Mouse (Mus musculus) hindbrain, embryonic 10.5 days (tissue): Measurements from ENCODE around the gene Mcm9. TPM values are rescaled to one million over a fixed set of nuclear protein-coding genes. Genes with fewer than 3 reads are reported as not detected.
A peak's percentile ranks its signal among the peaks of the same experiment; 100 is the strongest.
"Not testable (repeated sequence)": the region's sequence is repeated elsewhere in the genome, so short reads cannot be mapped to it uniquely, and the experiment has no call there.

ENCODE experiments used
- DNase-seq: peaks from one replicate; pipeline ENCODE4 v3.0.0-alpha.2; 2017; ENCODE audit warnings: low spot score
- H3K27ac ChIP-seq: fragments of 300-500 bp; sonication (generic); 2 replicates; pipeline ENCODE4 v1.5.1; 2016; ENCODE audit warnings: mild to moderate bottlenecking, moderate library complexity
- H3K27me3 ChIP-seq: fragments of 300-500 bp; sonication (generic); 2 replicates; pipeline ENCODE4 v1.6.1; 2016; ENCODE audit warnings: mild to moderate bottlenecking; ENCODE audit not compliant: poor library complexity, insufficient read depth, severe bottlenecking
- H3K36me3 ChIP-seq: fragments of 300-500 bp; sonication (generic); 2 replicates; pipeline ENCODE4 v1.6.1; 2016; ENCODE audit warnings: mild to moderate bottlenecking, moderate library complexity
- H3K4me1 ChIP-seq: fragments of 300-500 bp; sonication (generic); replicated peaks from 2 replicates; pipeline ENCODE4 v1.6.1; 2016; ENCODE audit warnings: mild to moderate bottlenecking
- H3K4me3 ChIP-seq: fragments of 300-500 bp; sonication (generic); 2 replicates; pipeline ENCODE4 v1.5.1; 2016; ENCODE audit warnings: mild to moderate bottlenecking, moderate library complexity
- H3K9me3 ChIP-seq: fragments of 300-500 bp; sonication (generic); 2 replicates; pipeline ENCODE4 v1.6.1; 2016; ENCODE audit warnings: mild to moderate bottlenecking, moderate library complexity
- WGBS: fragments of 180-500 bp; shearing (Covaris S2); methylation state at CpG from one replicate; pipeline ENCODE4 v1.1.7; 2016; 5-methylcytosine and 5-hydroxymethylcytosine counted together
- polyA plus RNA-seq: library from polyadenylated mRNA; unstranded; fragments of >200 nt; fragmentation: Nextera tagmentation; extraction: Ambion mirVana; gene quantifications from 2 replicates; pipeline ENCODE4 v1.2.1, GENCODE M21; 2016

The Mcm9 gene
- 11.5 and 12.7 TPM in 2 replicates for polyA plus RNA-seq

DNA sequence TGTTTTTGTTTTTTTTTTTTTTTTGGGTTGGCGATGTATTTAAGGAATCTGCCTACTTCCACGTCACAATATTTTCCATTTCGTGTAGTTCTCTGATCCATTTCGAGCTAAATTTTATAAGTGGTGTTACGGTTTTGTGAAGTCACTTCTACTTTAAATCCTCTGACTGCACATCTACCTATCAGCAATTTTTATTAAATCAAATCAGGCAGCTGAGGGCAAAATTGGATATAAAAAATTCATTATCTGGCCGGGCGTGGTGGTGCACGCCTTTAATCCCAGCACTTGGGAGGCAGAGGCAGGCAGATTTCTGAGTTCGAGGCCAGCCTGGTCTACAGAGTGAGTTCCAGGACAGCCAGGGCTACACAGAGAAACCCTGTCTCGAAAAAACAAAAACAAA lies at the start of gene Mcm9:
Mcm9 (minus strand) TSS at position 101 of the 400 bp plus-strand sequence.
- not testable (repeated sequence) for H3K4me1 ChIP-seq, DNase-seq, H3K27me3 ChIP-seq, H3K36me3 ChIP-seq, H3K9me3 ChIP-seq
- peak within 1 kb of the TSS; percentile 91 for H3K27ac ChIP-seq
- WGBS, result 60% methylated on average over 10 of the region's 10 CpGs
- H3K4me3 ChIP-seq, result peak within 1 kb of the TSS; percentile 70

GRCm38 (mm10) chr10:53661788-53662187 lies 31.5 kb upstream of the Mcm9 start:
- H3K9me3 ChIP-seq, result no peaks in the 10 kb centered on the region

DNA sequence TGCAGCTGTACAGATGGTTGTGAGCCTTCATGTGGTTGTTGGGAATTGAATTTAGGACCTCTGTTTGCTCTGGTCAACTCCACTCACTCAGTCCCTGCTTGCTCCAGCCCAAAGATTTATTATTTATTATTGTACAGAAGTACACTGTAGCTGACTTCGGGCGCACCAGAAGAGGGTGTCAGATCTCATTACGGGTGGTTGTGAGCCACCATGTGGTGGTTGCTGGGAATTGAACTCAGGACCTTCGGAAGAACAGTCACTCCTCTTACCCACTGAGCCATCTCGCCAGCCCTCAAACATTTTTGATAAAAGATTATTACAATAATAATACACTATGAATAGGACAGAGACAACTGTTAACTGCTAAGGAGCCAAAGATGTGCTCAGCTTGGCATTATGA lies 24.0 kb upstream of the Mcm9 start:
- not testable (repeated sequence) for H3K9me3 ChIP-seq, H3K36me3 ChIP-seq, H3K4me1 ChIP-seq, DNase-seq, H3K27ac ChIP-seq, H3K27me3 ChIP-seq, H3K4me3 ChIP-seq
- 89% methylated on average over 5 of the region's 5 CpGs for WGBS

More at GRCm38 (mm10) chr10:53661788-53662187, 31.5 kb upstream of the Mcm9 start:
- no peak overlapping the region for H3K27ac ChIP-seq
- H3K4me3 ChIP-seq, result no peak overlapping the region
- no peaks in the 10 kb centered on the region for H3K27me3 ChIP-seq
- no peaks in the 10 kb centered on the region for H3K4me1 ChIP-seq
- no peak for DNase-seq
- no peaks in the 10 kb centered on the region for H3K36me3 ChIP-seq
- WGBS, result 84% methylated on average over 4 of the region's 4 CpGs

DNA sequence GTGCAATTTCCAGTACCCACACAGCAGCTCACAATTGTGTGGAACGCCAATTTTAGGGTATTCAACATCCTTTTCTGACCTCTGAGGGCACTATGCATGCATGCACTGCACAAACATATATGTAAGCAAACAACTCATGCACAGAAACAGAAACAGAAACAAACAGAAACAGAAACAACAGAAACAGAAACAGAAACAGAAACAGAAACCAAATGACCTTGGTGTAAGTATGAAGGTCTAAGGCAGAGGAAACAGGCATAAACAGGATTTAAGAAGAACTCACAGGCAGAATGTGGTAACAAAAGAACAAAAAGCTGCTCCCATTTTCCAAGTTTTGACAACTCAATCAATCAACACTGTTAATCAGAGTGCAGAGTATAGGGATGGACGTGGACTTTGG lies 20.4 kb upstream of the Mcm9 start:
- 85% methylated on average over 2 of the region's 2 CpGs for WGBS
- H3K9me3 ChIP-seq, result no peaks in the 10 kb centered on the region

DNA sequence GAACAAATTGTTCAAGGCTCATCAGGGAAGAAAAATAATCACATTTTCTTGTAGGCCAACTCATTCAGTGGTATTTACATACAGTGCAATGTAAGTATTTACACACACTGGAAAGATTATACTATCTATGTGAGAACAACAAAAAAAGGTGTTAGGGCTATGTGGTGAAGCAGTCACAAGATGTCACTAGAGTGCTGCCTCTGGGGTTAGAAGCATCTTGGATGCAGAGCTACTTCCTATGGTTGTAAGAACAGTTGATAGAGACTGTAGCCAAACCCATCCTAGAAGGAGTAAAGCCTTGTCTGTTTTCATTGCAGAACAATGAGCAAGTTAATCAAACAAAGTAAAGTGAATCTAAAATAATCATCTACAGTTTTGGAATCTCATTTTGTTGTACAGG lies 11.3 kb upstream of the Mcm9 start:
- no peaks in the 10 kb centered on the region for H3K36me3 ChIP-seq
- no peak for DNase-seq
- H3K27me3 ChIP-seq, result no peaks in the 10 kb centered on the region
- no peaks in the 10 kb centered on the region for H3K4me1 ChIP-seq
- no peak overlapping the region for H3K27ac ChIP-seq
- H3K4me3 ChIP-seq, result no peak overlapping the region
- no peaks in the 10 kb centered on the region for H3K9me3 ChIP-seq

More for the DNA sequence above, 20.4 kb upstream of the Mcm9 start:
- no peaks in the 10 kb centered on the region for H3K27me3 ChIP-seq
- no peak overlapping the region for H3K4me3 ChIP-seq
- H3K4me1 ChIP-seq, result no peaks in the 10 kb centered on the region
- H3K27ac ChIP-seq, result no peak overlapping the region
- no peak for DNase-seq
- H3K36me3 ChIP-seq, result no peaks in the 10 kb centered on the region

DNA sequence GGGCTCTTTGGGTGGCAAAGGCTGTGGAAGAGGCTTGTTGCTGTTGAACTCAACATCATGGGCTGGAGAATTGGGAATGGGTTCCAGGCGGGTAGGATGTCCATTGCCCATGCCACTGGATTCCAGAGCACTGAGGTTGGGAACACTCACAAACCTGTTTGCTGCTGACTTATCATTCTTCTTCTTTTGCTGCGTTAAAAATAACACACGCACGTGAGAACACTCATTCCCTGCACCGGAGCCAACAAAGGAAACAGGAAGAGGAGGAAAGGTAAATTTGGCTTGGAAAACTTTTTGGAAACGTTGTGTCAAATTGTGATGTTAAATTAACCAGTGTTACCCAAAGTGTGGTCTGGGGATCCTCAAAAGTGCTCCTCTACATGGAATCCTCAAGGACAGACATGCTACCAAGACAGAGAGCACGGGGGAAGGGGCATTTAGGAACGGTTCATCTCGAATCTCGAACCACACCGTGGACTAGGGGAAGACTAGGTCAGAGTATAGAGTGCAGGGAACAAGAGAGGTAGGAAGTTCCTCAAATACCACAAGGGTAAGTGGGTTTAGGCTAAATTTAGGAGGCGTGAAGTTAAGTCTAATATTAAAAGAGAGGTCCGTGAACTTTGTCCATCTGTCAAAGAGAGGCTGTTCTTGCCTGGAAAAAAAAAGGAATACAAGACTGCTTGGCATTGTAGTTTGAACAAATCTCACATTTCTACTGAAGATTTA lies 5.2 kb upstream of the Mcm9 start:
- no peaks in the 10 kb centered on the region for H3K36me3 ChIP-seq
- H3K4me1 ChIP-seq, result no peaks in the 10 kb centered on the region
- 87% methylated on average over 13 of the region's 13 CpGs for WGBS
- DNase-seq, result no peak
- no peak overlapping the region for H3K4me3 ChIP-seq
- no peak overlapping the region for H3K27ac ChIP-seq
- no peaks in the 10 kb centered on the region for H3K9me3 ChIP-seq
- H3K27me3 ChIP-seq, result no peaks in the 10 kb centered on the region

GRCm38 (mm10) chr10:53634160-53634559 lies 3.9 kb upstream of the Mcm9 start:
- Histone ChIP-seq H3K4me3 (no peak overlapping the region), H3K4me1 (no peaks in the 10 kb centered on the region), H3K9me3 (no peaks in the 10 kb centered on the region), H3K27ac (no peak overlapping the region), H3K27me3 (no peaks in the 10 kb centered on the region), H3K36me3 (no peaks in the 10 kb centered on the region)
- WGBS, result 89% methylated on average over 10 of the region's 10 CpGs
- DNase-seq, result no peak

DNA sequence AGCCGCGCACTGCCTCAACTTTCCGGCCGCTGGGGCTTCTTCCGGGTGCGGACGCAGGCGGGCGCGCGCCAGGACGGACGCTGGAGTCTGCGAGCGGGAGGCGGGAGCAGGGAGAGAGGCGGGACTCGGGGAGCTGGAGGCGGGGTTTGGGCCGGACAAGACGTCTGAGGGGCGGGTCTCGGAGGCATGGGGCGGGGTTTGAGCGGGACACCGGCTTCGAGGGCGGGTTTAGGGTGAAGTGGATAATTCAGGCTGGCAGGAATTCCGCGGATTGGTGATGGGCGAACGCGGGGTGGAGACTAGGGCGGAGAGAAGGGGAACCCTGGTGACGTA lies 355 bp downstream of the Mcm9 start:
- peak overlapping the region; percentile 91 for H3K27ac ChIP-seq
- H3K36me3 ChIP-seq, result peaks cover 9% of the 10 kb centered on the region
- H3K4me3 ChIP-seq, result peak overlapping the region; percentile 70
- under 1% methylated on average over 35 of the region's 35 CpGs for WGBS
- H3K27me3 ChIP-seq, result no peaks in the 10 kb centered on the region
- no peaks in the 10 kb centered on the region for H3K9me3 ChIP-seq
- DNase-seq, result peak; percentile 99
- H3K4me1 ChIP-seq, result peaks cover 10% of the 10 kb centered on the region; the same call in 1 of the 2 replicates

- Histone ChIP-seq H3K36me3 (peaks cover 14% of the 10 kb centered on the region), H3K9me3 (no peaks in the 10 kb centered on the region), H3K27me3 (no peaks in the 10 kb centered on the region), H3K27ac (peak overlapping the region; percentile 91), H3K4me1 (peaks cover 10% of the 10 kb centered on the region; the same call in 1 of the 2 replicates), H3K4me3 (peak overlapping the region; percentile 70)
- WGBS, result under 1% methylated on average over 67 of the region's 67 CpGs
- DNase-seq, result peak; percentile 90
These were observed 857 bp downstream of the Mcm9 start for GRCm38 (mm10) chr10:53629247-53629917.

- 90% methylated on average over 8 of the region's 8 CpGs for WGBS
- H3K4me1 ChIP-seq, result no peaks in the 10 kb centered on the region
- H3K36me3 ChIP-seq, result peaks cover 85% of the 10 kb centered on the region
- H3K9me3 ChIP-seq, result no peaks in the 10 kb centered on the region
- DNase-seq, result no peak
- H3K27ac ChIP-seq, result no peak overlapping the region
- H3K27me3 ChIP-seq, result no peaks in the 10 kb centered on the region
- H3K4me3 ChIP-seq, result no peak overlapping the region
These were observed 14.2 kb downstream of the Mcm9 start for GRCm38 (mm10) chr10:53615850-53616616.

GRCm38 (mm10) chr10:53613955-53614354 lies 16.3 kb downstream of the Mcm9 start:
- Histone ChIP-seq H3K4me1 (no peaks in the 10 kb centered on the region), H3K36me3 (peaks cover 84% of the 10 kb centered on the region), H3K27ac (no peak overlapping the region), H3K9me3 (no peaks in the 10 kb centered on the region), H3K27me3 (no peaks in the 10 kb centered on the region), H3K4me3 (no peak overlapping the region)
- 73% methylated on average over 1 of the region's 1 CpGs for WGBS
- DNase-seq, result no peak

GRCm38 (mm10) chr10:53612172-53612571 lies 18.1 kb downstream of the Mcm9 start:
- Histone ChIP-seq H3K27me3 (no peaks in the 10 kb centered on the region), H3K9me3 (no peaks in the 10 kb centered on the region), H3K4me1 (no peaks in the 10 kb centered on the region), H3K4me3 (no peak overlapping the region), H3K27ac (no peak overlapping the region), H3K36me3 (peaks cover 95% of the 10 kb centered on the region)
- DNase-seq, result no peak
- WGBS, result 95% methylated on average over 1 of the region's 1 CpGs

DNA sequence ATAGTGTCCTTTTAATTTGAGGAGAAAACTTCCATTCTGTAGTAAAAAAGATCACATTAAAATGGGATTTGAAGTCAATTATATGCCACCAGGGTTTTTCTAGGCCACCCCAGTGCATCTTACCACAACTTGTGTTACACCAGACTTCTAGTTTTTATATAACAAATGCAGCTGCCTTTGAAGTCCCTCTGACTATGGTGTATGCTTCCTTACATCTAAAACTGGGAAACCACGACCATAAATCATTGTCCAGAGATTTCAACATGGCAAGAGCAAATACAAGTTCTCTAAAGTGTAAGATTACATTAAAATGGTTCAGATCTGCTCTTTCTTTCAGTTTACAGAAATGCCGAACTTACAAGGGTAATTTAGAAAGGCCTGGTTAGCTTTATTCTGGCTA lies 22.0 kb downstream of the Mcm9 start:
- H3K4me3 ChIP-seq, result no peak overlapping the region
- no peaks in the 10 kb centered on the region for H3K4me1 ChIP-seq
- H3K9me3 ChIP-seq, result no peaks in the 10 kb centered on the region
- 86% methylated on average over 2 of the region's 2 CpGs for WGBS
- H3K36me3 ChIP-seq, result peaks cover 95% of the 10 kb centered on the region
- DNase-seq, result no peak
- no peaks in the 10 kb centered on the region for H3K27me3 ChIP-seq
- H3K27ac ChIP-seq, result no peak overlapping the region
